Mouse (Mus musculus) hindbrain, postnatal 0 days (tissue): ENCODE measurements around the gene Prdm1. TPM values are rescaled to one million over a fixed set of nuclear protein-coding genes. Genes with fewer than 3 reads are reported as not detected.

ENCODE experiments used
- ATAC-seq: fragments of 200-750 bp; cut with Nextera tagmentation; 2 replicates; pipeline ENCODE4 v1.8.0; 2017; ENCODE audit warnings: mild to moderate bottlenecking, moderate TSS enrichment, moderate library complexity
- DNase-seq: peaks from one replicate; pipeline ENCODE4 v3.0.0-alpha.2; 2015; ENCODE audit warnings: low spot score
- H3K27ac ChIP-seq: fragments of 300-500 bp; sonication (generic); 2 replicates; pipeline ENCODE4 v1.5.1; 2014; ENCODE audit warnings: mild to moderate bottlenecking
- H3K27me3 ChIP-seq: fragments of 300-500 bp; sonication (generic); 2 replicates; pipeline ENCODE4 v1.6.1; 2014; ENCODE audit warnings: low read length, mixed read lengths; ENCODE audit not compliant: insufficient read depth
- H3K36me3 ChIP-seq: fragments of 300-500 bp; sonication (generic); 2 replicates; pipeline ENCODE4 v1.6.1; 2014; ENCODE audit warnings: low read length, mixed read lengths; ENCODE audit not compliant: insufficient read depth
- H3K4me1 ChIP-seq: fragments of 300-500 bp; sonication (generic); 2 replicates; pipeline ENCODE4 v1.6.1; 2014; ENCODE audit warnings: antibody characterized with exemption, low read length, mixed read lengths; ENCODE audit not compliant: insufficient read depth
- H3K4me2 ChIP-seq: fragments of 300-500 bp; sonication (generic); 2 replicates; pipeline ENCODE4 v1.6.1; 2014; ENCODE audit warnings: low read depth, mild to moderate bottlenecking, low read length, moderate library complexity, mixed read lengths
- H3K4me3 ChIP-seq: fragments of 300-500 bp; sonication (generic); 2 replicates; pipeline ENCODE4 v1.5.1; 2014; ENCODE audit warnings: low read length
- H3K9ac ChIP-seq: fragments of 300-500 bp; sonication (generic); replicated peaks from 2 replicates; pipeline ENCODE4 v1.6.1; 2014; ENCODE audit warnings: mild to moderate bottlenecking, low read length, moderate library complexity, mixed read lengths
- H3K9me3 ChIP-seq: fragments of 300-500 bp; sonication (generic); 2 replicates; pipeline ENCODE4 v1.6.1; 2016; ENCODE audit warnings: low read length, mixed read lengths
- CTCF ChIP-seq: IDR thresholded peaks from 2 replicates; pipeline ENCODE4 v1.5.1; 2016; ENCODE audit warnings: antibody characterized with exemption, control low read depth, low read depth
- WGBS: fragments of 180-500 bp; shearing (Covaris S2); extraction: QIAGEN DNeasy Blood & Tissue Kit; methylation state at CpG from one replicate; pipeline ENCODE4 v1.1.7; 2014; 5-methylcytosine and 5-hydroxymethylcytosine counted together
- polyA plus RNA-seq: library from polyadenylated mRNA; unstranded; fragments of >200 nt; fragmentation: Nextera tagmentation; extraction: Ambion mirVana; gene quantifications from 2 replicates; pipeline ENCODE4 v1.2.1, GENCODE M21; 2015
- total RNA-seq: library from RNA; depleted of rRNA; stranded (reverse); fragments of >200 nt; gene quantifications from 2 replicates; pipeline ENCODE4 v1.2.3, GENCODE M21; 2014

The Prdm1 gene
- total and polyA plus RNA-seq, 2 experiments from 2014 or later: 0.44 to 0.63 TPM

GRCm38 (mm10) chr10:44443696-44444095, 84.6 kb downstream of the Prdm1 start:
- no peak for TF ChIP-seq CTCF
- 84% methylated on average over 12 of the region's 12 CpGs for WGBS

GRCm38 (mm10) chr10:44439732-44440131, 88.6 kb downstream of the Prdm1 start:
- no peaks in the 10 kb centered on the region for H3K36me3 ChIP-seq
- no peak overlapping the region for H3K9ac ChIP-seq
- no peak for DNase-seq
- H3K4me1 ChIP-seq: no peaks in the 10 kb centered on the region
- TF ChIP-seq CTCF: no peak
- 83% methylated on average over 11 of the region's 11 CpGs for WGBS
- H3K9me3 ChIP-seq: no peaks in the 10 kb centered on the region
- no peak overlapping the region for H3K27ac ChIP-seq
- H3K4me2 ChIP-seq: no peak overlapping the region
- no peak overlapping the region for H3K4me3 ChIP-seq
- ATAC-seq: no peak
- no peaks in the 10 kb centered on the region for H3K27me3 ChIP-seq

More at GRCm38 (mm10) chr10:44443696-44444095, 84.6 kb downstream of the Prdm1 start:
- H3K9me3 ChIP-seq: no peaks in the 10 kb centered on the region
- no peak overlapping the region for H3K9ac ChIP-seq
- ATAC-seq (no peak), DNase-seq (no peak)
- H3K4me1 ChIP-seq: no peaks in the 10 kb centered on the region
- H3K27me3 ChIP-seq: no peaks in the 10 kb centered on the region
- H3K36me3 ChIP-seq: no peaks in the 10 kb centered on the region
- H3K4me2 ChIP-seq: no peak overlapping the region
- no peak overlapping the region for H3K27ac ChIP-seq
- no peak overlapping the region for H3K4me3 ChIP-seq

GRCm38 (mm10) chr10:44437614-44438013, 90.7 kb downstream of the Prdm1 start:
- Histone ChIP-seq H3K9me3 (no peaks in the 10 kb centered on the region), H3K36me3 (no peaks in the 10 kb centered on the region), H3K4me3 (no peak overlapping the region), H3K9ac (no peak overlapping the region), H3K27ac (no peak overlapping the region), H3K27me3 (no peaks in the 10 kb centered on the region), H3K4me1 (no peaks in the 10 kb centered on the region), H3K4me2 (no peak overlapping the region)
- WGBS: 85% methylated on average over 1 of the region's 1 CpGs
- TF ChIP-seq CTCF: no peak
- DNase-seq (no peak), ATAC-seq (no peak)

GRCm38 (mm10) chr10:44435956-44436355, 92.3 kb downstream of the Prdm1 start:
- Histone ChIP-seq H3K4me3 (no peak overlapping the region), H3K4me1 (no peaks in the 10 kb centered on the region), H3K9ac (no peak overlapping the region), H3K27ac (no peak overlapping the region), H3K9me3 (no peaks in the 10 kb centered on the region), H3K4me2 (no peak overlapping the region), H3K36me3 (no peaks in the 10 kb centered on the region), H3K27me3 (no peaks in the 10 kb centered on the region)
- ATAC-seq: no peak
- TF ChIP-seq CTCF: no peak
- WGBS: 79% methylated on average over 4 of the region's 4 CpGs
- DNase-seq: no peak

- WGBS: 56% methylated on average over 6 of the region's 6 CpGs
- ATAC-seq (no peak), DNase-seq (no peak)
- no peaks in the 10 kb centered on the region for H3K27me3 ChIP-seq
- H3K9me3 ChIP-seq: no peaks in the 10 kb centered on the region
- H3K4me1 ChIP-seq: no peaks in the 10 kb centered on the region
- no peak overlapping the region for H3K4me2 ChIP-seq
- TF ChIP-seq CTCF: no peak
- H3K9ac ChIP-seq: no peak overlapping the region
- H3K27ac ChIP-seq: no peak overlapping the region
- H3K4me3 ChIP-seq: no peak overlapping the region
- H3K36me3 ChIP-seq: no peaks in the 10 kb centered on the region
Measured at GRCm38 (mm10) chr10:44434702-44435181, 93.6 kb downstream of the Prdm1 start.

- TF ChIP-seq CTCF: no peak
- WGBS: 75% methylated on average over 11 of the region's 11 CpGs
- Histone ChIP-seq H3K9ac (no peak overlapping the region), H3K27ac (no peak overlapping the region), H3K27me3 (no peaks in the 10 kb centered on the region), H3K9me3 (no peaks in the 10 kb centered on the region), H3K36me3 (no peaks in the 10 kb centered on the region), H3K4me3 (no peak overlapping the region), H3K4me2 (no peak overlapping the region), H3K4me1 (no peaks in the 10 kb centered on the region)
- DNase-seq: no peak
- ATAC-seq: no peak
Measured at GRCm38 (mm10) chr10:44432235-44432634, 96.1 kb downstream of the Prdm1 start.

- no peak for TF ChIP-seq CTCF
- Histone ChIP-seq H3K9me3 (no peaks in the 10 kb centered on the region), H3K4me3 (no peak overlapping the region), H3K27me3 (no peaks in the 10 kb centered on the region), H3K36me3 (no peaks in the 10 kb centered on the region), H3K9ac (no peak overlapping the region), H3K4me2 (no peak overlapping the region), H3K4me1 (no peaks in the 10 kb centered on the region), H3K27ac (no peak overlapping the region)
- WGBS: 97% methylated on average over 4 of the region's 4 CpGs
- DNase-seq: no peak
- ATAC-seq: no peak
Measured at GRCm38 (mm10) chr10:44431689-44432088, 96.6 kb downstream of the Prdm1 start.
